Mouse (Mus musculus): Measurements from ENCODE around the gene Ambra1. TPM values are rescaled to one million over a fixed set of nuclear protein-coding genes. Genes with fewer than 3 reads are reported as not detected.
A peak's percentile ranks its signal among the peaks of the same experiment; 100 is the strongest.

Ambra1 gene
- total RNA-seq, 1 experiment = 27.0 TPM

DNA sequence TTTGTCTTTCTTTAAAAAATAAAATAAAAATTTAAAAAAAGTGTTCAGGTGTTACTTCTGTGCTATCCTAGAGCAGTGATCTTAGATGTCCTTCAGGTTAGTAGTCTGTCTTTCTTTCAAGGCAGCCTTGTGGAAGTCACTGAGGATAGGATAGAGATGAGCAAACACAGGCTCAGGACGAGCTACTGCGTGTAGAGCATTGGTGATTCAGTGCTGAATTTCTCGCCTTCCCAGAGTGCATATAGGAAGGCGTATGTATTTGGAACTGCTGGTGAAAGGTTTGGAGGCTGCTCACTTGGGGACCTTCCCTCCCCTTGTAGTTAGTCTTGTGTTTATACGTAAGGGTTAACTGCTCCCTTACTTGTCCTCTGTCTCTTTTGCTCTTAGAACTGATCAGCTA, 5.3 kb downstream of the Ambra1 start:
- no peak overlapping the region for H3K27ac ChIP-seq (ENCODE audit: insufficient read depth, low read depth, low read length, poor library complexity, severe bottlenecking)
- DNase-seq (ENCODE audit: low read depth, low spot score) = no peak
- no peaks in the 10 kb centered on the region for H3K9me3 ChIP-seq (ENCODE audit: control insufficient read depth, insufficient read depth, low read depth, low read length)
- H3K4me1 ChIP-seq (ENCODE audit: control insufficient read depth in 2 of 2, insufficient read depth in 2 of 2, low read length in 2 of 2, poor library complexity in 1 of 2) = peaks cover 5% of the 10 kb centered on the region in 2 experiments; a peak in 2 of 4 replicates
- in situ Hi-C loops (cut with MboI; ENCODE audit: low sequenced_read_pairs in 2 of 2, unreplicated experiment in 2 of 2) = no loop called here
- no peak overlapping the region for H3K4me3 ChIP-seq (ENCODE audit: insufficient read depth in 1 of 2, low read depth in 1 of 2, low read length in 2 of 2, poor library complexity in 1 of 2, severe bottlenecking in 1 of 2)
- no peaks in the 10 kb centered on the region for H3K36me3 ChIP-seq (ENCODE audit: control insufficient read depth, insufficient read depth, low read length, poor library complexity, severe bottlenecking)
- H3K9ac ChIP-seq (ENCODE audit: insufficient read depth, low read depth, low read length, poor library complexity, severe bottlenecking) = no peak overlapping the region
- no peak for TF ChIP-seq HCFC1 (IDR thresholded peaks at IDR 0.05; ENCODE audit: borderline replicate concordance, insufficient read depth, low read length)
- no peak for TF ChIP-seq ZC3H11A (IDR thresholded peaks at IDR 0.05; ENCODE audit: borderline replicate concordance, low read depth, low read length)

DNA sequence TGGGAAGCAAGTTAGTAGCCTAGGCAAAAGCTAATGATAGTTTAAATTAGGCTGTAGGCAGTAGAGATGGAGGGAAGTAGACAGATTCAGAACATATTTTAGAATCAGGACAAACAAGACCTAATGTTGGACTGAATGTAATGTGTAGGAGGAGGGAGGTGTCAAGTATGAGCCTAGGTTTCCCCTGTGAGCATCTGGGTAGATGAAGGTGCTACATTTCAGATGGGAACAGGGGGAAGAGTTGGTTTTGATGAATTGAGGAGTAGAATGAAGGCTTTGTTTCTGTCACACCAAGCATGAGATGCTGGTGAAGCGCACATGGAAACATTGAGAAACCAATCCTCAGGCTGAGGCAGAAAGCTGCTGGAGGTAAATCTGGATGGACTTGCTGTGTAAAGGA, 9.7 kb downstream of the Ambra1 start:
- TF ChIP-seq CHD2 (IDR thresholded peaks at IDR 0.05; ENCODE audit: low read depth, low read length) (no peak), ZNF384 (IDR thresholded peaks at IDR 0.05; ENCODE audit: low read depth, low read length) (no peak), ZC3H11A (IDR thresholded peaks at IDR 0.05; ENCODE audit: borderline replicate concordance, low read depth, low read length) (no peak), HCFC1 (IDR thresholded peaks at IDR 0.05; ENCODE audit: borderline replicate concordance, insufficient read depth, low read length) (no peak), MAFK (IDR thresholded peaks at IDR 0.05; ENCODE audit: insufficient read depth, low read depth, low read length) (no peak)
- in situ Hi-C loops (cut with MboI; ENCODE audit: low sequenced_read_pairs in 2 of 2, unreplicated experiment in 2 of 2) = no loop called here

DNA sequence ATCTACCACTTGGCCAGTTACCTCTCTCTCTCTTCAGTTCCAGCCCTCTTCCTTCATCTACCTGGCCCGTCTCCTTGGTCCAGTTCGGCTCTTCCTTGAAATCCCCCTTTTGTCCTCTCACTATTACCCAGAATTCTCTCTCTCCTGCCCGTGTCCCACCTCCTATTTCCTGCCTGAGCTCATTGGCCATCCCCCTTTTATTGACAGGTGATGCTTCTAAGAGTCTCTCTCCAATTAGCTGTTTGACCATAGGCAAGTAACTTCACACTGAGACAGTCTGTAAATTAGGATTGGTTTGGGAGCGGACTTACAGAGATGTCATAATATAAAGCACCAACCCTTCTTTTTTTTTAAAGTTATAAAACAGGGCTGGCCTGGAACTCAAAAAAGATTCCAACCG, 14.8 kb downstream of the Ambra1 start:
- Histone ChIP-seq H3K27ac (ENCODE audit: insufficient read depth, low read depth, low read length, poor library complexity, severe bottlenecking) (no peak overlapping the region), H3K4me3 (ENCODE audit: insufficient read depth in 1 of 2, low read depth in 1 of 2, low read length in 2 of 2, poor library complexity in 1 of 2, severe bottlenecking in 1 of 2) (0 out of 4 replicates have a peak overlapping the region, but pooled peaks of 1 of the 2 experiments have one; percentile 7), H3K9me3 (ENCODE audit: control insufficient read depth, insufficient read depth, low read depth, low read length) (no peaks in the 10 kb centered on the region), H3K9ac (ENCODE audit: insufficient read depth, low read depth, low read length, poor library complexity, severe bottlenecking) (no peak overlapping the region), H3K4me1 (ENCODE audit: control insufficient read depth in 2 of 2, insufficient read depth in 2 of 2, low read length in 2 of 2, poor library complexity in 1 of 2) (peaks cover 0 to 3% of the 10 kb centered on the region in 2 experiments; a peak in 1 of 4 replicates), H3K36me3 (ENCODE audit: control insufficient read depth, insufficient read depth, low read length, poor library complexity, severe bottlenecking) (no peaks in the 10 kb centered on the region; the same call in 1 of the 2 replicates)
- TF ChIP-seq CHD2 (IDR thresholded peaks at IDR 0.05; ENCODE audit: low read depth, low read length) (no peak), MAFK (IDR thresholded peaks at IDR 0.05; ENCODE audit: insufficient read depth, low read depth, low read length) (no peak), ZC3H11A (IDR thresholded peaks at IDR 0.05; ENCODE audit: borderline replicate concordance, low read depth, low read length) (no peak), ZNF384 (IDR thresholded peaks at IDR 0.05; ENCODE audit: low read depth, low read length) (no peak), HCFC1 (IDR thresholded peaks at IDR 0.05; ENCODE audit: borderline replicate concordance, insufficient read depth, low read length) (no peak)
- DNase-seq (ENCODE audit: low read depth, low spot score) = no peak
- in situ Hi-C loops (cut with MboI; ENCODE audit: low sequenced_read_pairs in 2 of 2, unreplicated experiment in 2 of 2) = no loop called here

More for the DNA sequence above, 9.7 kb downstream of the Ambra1 start:
- Histone ChIP-seq H3K4me3 (ENCODE audit: insufficient read depth in 1 of 2, low read depth in 1 of 2, low read length in 2 of 2, poor library complexity in 1 of 2, severe bottlenecking in 1 of 2) (no peak overlapping the region), H3K9me3 (ENCODE audit: control insufficient read depth, insufficient read depth, low read depth, low read length) (no peaks in the 10 kb centered on the region), H3K4me1 (ENCODE audit: control insufficient read depth in 2 of 2, insufficient read depth in 2 of 2, low read length in 2 of 2, poor library complexity in 1 of 2) (peaks cover 4 to 5% of the 10 kb centered on the region in 2 experiments; a peak in 3 of 4 replicates), H3K9ac (ENCODE audit: insufficient read depth, low read depth, low read length, poor library complexity, severe bottlenecking) (no peak overlapping the region), H3K36me3 (ENCODE audit: control insufficient read depth, insufficient read depth, low read length, poor library complexity, severe bottlenecking) (no peaks in the 10 kb centered on the region; the same call in 1 of the 2 replicates), H3K27ac (ENCODE audit: insufficient read depth, low read depth, low read length, poor library complexity, severe bottlenecking) (no peak overlapping the region)
- no peak for DNase-seq (ENCODE audit: low read depth, low spot score)

DNA sequence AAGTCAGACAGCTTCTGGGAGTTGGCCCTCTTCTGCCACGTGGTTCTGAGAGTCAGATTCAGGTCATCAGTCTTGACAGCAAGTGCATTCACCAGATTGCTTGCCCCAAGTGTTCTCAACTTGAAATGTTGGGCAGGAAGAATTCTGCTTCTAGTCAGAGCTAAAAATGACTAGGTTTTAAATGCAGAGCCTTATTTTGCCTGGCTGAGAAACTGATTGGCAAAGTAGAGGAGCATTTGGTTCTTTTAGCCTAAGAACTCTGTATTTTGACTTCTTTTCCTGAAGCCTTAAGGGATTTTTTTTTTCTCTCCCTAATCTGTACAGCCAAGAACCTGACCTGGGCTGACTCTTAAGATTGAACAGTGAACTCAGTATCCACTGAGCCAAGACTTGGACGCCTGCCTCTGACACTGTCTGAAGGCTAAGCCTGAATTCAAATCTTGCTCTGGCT, 19.9 kb downstream of the Ambra1 start:
- no peak overlapping the region for H3K9ac ChIP-seq (ENCODE audit: insufficient read depth, low read depth, low read length, poor library complexity, severe bottlenecking)
- H3K4me1 ChIP-seq (ENCODE audit: control insufficient read depth in 2 of 2, insufficient read depth in 2 of 2, low read length in 2 of 2, poor library complexity in 1 of 2) = no peaks in the 10 kb centered on the region
- in situ Hi-C loops (cut with MboI; ENCODE audit: low sequenced_read_pairs in 2 of 2, unreplicated experiment in 2 of 2) = no loop called here
- no peak for DNase-seq (ENCODE audit: low read depth, low spot score)
- H3K9me3 ChIP-seq (ENCODE audit: control insufficient read depth, insufficient read depth, low read depth, low read length) = no peaks in the 10 kb centered on the region
- no peaks in the 10 kb centered on the region for H3K36me3 ChIP-seq (ENCODE audit: control insufficient read depth, insufficient read depth, low read length, poor library complexity, severe bottlenecking)
- TF ChIP-seq ZC3H11A (IDR thresholded peaks at IDR 0.05; ENCODE audit: borderline replicate concordance, low read depth, low read length) (no peak), MAFK (IDR thresholded peaks at IDR 0.05; ENCODE audit: insufficient read depth, low read depth, low read length) (no peak), CHD2 (IDR thresholded peaks at IDR 0.05; ENCODE audit: low read depth, low read length) (no peak), ZNF384 (IDR thresholded peaks at IDR 0.05; ENCODE audit: low read depth, low read length) (no peak), HCFC1 (IDR thresholded peaks at IDR 0.05; ENCODE audit: borderline replicate concordance, insufficient read depth, low read length) (no peak)
- no peak overlapping the region for H3K4me3 ChIP-seq (ENCODE audit: insufficient read depth in 1 of 2, low read depth in 1 of 2, low read length in 2 of 2, poor library complexity in 1 of 2, severe bottlenecking in 1 of 2)
- no peak overlapping the region for H3K27ac ChIP-seq (ENCODE audit: insufficient read depth, low read depth, low read length, poor library complexity, severe bottlenecking)

Measured in ES-E14 (cell line).